Mouse (Mus musculus) spleen, adult 2 months (tissue): Measurements from ENCODE around the gene Kcnq5.

Experiments
- CTCF ChIP-seq: fragments of 200-500 bp; IDR thresholded peaks from 2 replicates; pipeline ENCODE4 v1.5.1; 2011; ENCODE audit warnings: mild to moderate bottlenecking, inconsistent platforms; ENCODE audit not compliant: insufficient read depth, insufficient read length, insufficient replicate concordance; ENCODE audit errors: extremely low read depth
- POLR2A ChIP-seq: fragments of 200-500 bp; IDR thresholded peaks from 2 replicates; pipeline ENCODE4 v1.6.1; 2011; ENCODE audit warnings: low read depth, low read length, inconsistent platforms

GRCm38 (mm10) chr1:21622039-21622438, 339.7 kb downstream of the Kcnq5 start:
- TF ChIP-seq CTCF = no peak
- no peak for TF ChIP-seq POLR2A
